Mouse (Mus musculus): ENCODE results near the gene Pou3f3.

DNA sequence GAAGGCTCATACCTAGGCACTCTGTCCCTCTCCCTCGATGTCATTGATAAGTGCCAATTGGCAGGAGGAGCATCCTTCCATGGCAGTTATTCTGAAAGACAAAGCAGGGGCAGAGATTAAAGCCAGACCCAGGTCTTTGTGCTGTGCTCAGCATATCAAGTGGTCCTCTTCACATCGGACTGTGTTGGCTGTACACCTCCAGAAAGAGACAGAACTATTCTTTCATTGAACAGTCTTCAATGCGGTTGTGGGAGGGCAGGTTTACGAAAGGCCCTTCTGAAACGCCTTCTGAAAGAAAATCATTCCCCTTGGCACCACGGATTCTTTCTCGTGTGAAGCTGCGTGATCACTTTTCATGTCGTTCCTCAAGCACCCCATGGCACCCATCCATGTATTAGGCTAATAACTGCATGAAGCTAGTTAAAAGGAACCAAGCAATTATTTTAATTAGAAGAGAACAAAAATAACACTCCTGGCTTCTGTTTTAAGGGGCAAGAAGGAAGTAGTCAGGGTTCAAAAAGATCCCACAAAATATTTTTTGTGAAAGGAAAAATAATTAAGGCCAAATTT, 47.1 kb upstream of the Pou3f3 start:
- TF ChIP-seq CTCF (IDR thresholded peaks at IDR 0.05; ENCODE audit: borderline replicate concordance, insufficient read depth, low read length): no peak
- no peak for TF ChIP-seq POLR2A (IDR thresholded peaks at IDR 0.05; ENCODE audit: low read depth, low read length)
